14 mouse cellular contexts compared by ENCODE assay signal in the genomic region with DNA sequence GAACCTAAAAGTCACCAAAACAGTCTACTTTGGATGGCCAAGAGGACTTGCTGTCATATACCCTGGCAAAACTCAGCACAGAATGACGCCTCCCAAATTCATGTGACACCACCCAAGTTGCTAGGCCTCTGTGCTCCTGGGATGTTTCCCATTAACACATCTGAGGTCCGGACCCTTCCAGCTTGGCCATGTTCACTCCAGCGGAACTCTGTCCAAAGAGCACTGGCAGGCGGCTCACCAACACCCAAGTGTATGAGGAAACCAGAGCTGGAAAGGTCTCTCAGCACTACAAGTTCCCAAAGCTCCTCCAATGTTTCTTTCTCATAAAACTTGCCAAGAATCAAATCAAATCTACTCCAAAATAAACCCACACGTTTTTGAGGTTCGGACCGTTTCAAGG.
DNase-seq lines count a peak whose midpoint lies in the region; ATAC-seq and TF ChIP-seq lines count a peak whose summit lies in the region.
"Had no signal": no experiment of that assay in that cellular context is flagged by ENCODE, and none has a peak within 500 bp of the region (broad histone marks: within the 10 kb centered on the region; RNA-seq: fewer than 3 reads in every experiment).

No protein-coding gene starts in this region.

- H3K9ac ChIP-seq in heart, embryonic 11.5 days (ENCODE audit: low read depth, low read length), result no peak overlapping the region
- no peak overlapping the region for H3K9ac ChIP-seq in lung, embryonic 16.5 days (ENCODE audit: low read length)
- H3K9ac ChIP-seq: liver, embryonic 12.5 days; neural tube, embryonic 13.5 days; stomach, embryonic 15.5 days had no signal

- H3K27ac ChIP-seq in heart, embryonic 11.5 days (ENCODE audit: low read depth, low read length), result no peak overlapping the region
- no peak overlapping the region for H3K27ac ChIP-seq in lung, embryonic 16.5 days (ENCODE audit: low read length)
- no peak overlapping the region for H3K27ac ChIP-seq in layer of hippocampus, adult 2 months
- H3K27ac ChIP-seq: hindbrain, postnatal 0 days; liver, embryonic 12.5 days; neural tube, embryonic 13.5 days; stomach, embryonic 15.5 days had no signal

- no peaks in the 10 kb centered on the region for H3K9me3 ChIP-seq in heart, embryonic 11.5 days (replicated peaks; ENCODE audit: control insufficient read depth, low read length)
- H3K9me3 ChIP-seq in lung, embryonic 16.5 days (ENCODE audit: control insufficient read depth, low read length), result no peaks in the 10 kb centered on the region
- H3K9me3 ChIP-seq: liver, embryonic 12.5 days; neural tube, embryonic 13.5 days; stomach, embryonic 15.5 days had no signal

- WGBS in heart, embryonic 11.5 days (ENCODE audit: insufficient replicate concordance), result 84% methylated on average over 7 of the region's 7 CpGs
- 80% methylated on average over 7 of the region's 7 CpGs for WGBS in lung, embryonic 16.5 days

- H3K4me2 ChIP-seq in heart, embryonic 11.5 days, result no peak overlapping the region
- H3K4me2 ChIP-seq in lung, embryonic 16.5 days (ENCODE audit: low read depth, low read length), result no peak overlapping the region
- H3K4me2 ChIP-seq: liver, embryonic 12.5 days; midbrain, embryonic 11.5 days; neural tube, embryonic 13.5 days; stomach, embryonic 15.5 days had no signal

- peak; percentile 77 to 88 for DNase-seq in heart, adult 18-20 months
- DNase-seq in fibroblast of lung, adult 2 months (ENCODE audit: low read depth), result peak; percentile 16
- DNase-seq in heart, postnatal 14 days, result peak; percentile 55 to 66
- no peak for DNase-seq in layer of hippocampus, adult 2 months (ENCODE audit: low spot score in 2 of 2)
- no peak for DNase-seq in frontal cortex, postnatal 36 days (ENCODE audit: low spot score in 2 of 2)
- no peak for DNase-seq in thymus, postnatal 14 days
- DNase-seq: B cell, adult 2 months had no signal

- H3K4me3 ChIP-seq in heart, embryonic 11.5 days (ENCODE audit: low read depth, low read length), result no peak overlapping the region
- no peak overlapping the region for H3K4me3 ChIP-seq in lung, embryonic 16.5 days (ENCODE audit: low read length)
- no peak overlapping the region for H3K4me3 ChIP-seq in layer of hippocampus, adult 2 months
- H3K4me3 ChIP-seq: liver, embryonic 12.5 days; neural tube, embryonic 13.5 days; stomach, embryonic 15.5 days had no signal

- no peak for TF ChIP-seq CTCF in layer of hippocampus, adult 2 months (conservative IDR thresholded peaks at IDR 0.05)

- no peak for ATAC-seq in heart, embryonic 11.5 days (replicated peaks; ENCODE audit: insufficient number of reproducible peaks, low FRiP score, low TSS enrichment)
- ATAC-seq in lung, embryonic 16.5 days (ENCODE audit: low read depth), result peak; percentile 49
- ATAC-seq: hindbrain, postnatal 0 days; liver, embryonic 12.5 days had no signal

- H3K36me3 ChIP-seq in heart, embryonic 11.5 days (ENCODE audit: control insufficient read depth, insufficient read depth, low read length), result no peaks in the 10 kb centered on the region
- no peaks in the 10 kb centered on the region for H3K36me3 ChIP-seq in lung, embryonic 16.5 days (ENCODE audit: control insufficient read depth, insufficient read depth, low read length)
- H3K36me3 ChIP-seq: liver, embryonic 12.5 days; neural tube, embryonic 13.5 days; stomach, embryonic 15.5 days had no signal

- H3K4me1 ChIP-seq in heart, embryonic 11.5 days (ENCODE audit: control insufficient read depth, insufficient read depth, low read length), result no peaks in the 10 kb centered on the region
- H3K4me1 ChIP-seq in lung, embryonic 16.5 days (replicated peaks; ENCODE audit: control insufficient read depth, insufficient read depth, low read length), result no peaks in the 10 kb centered on the region
- H3K4me1 ChIP-seq: liver, embryonic 12.5 days; neural tube, embryonic 13.5 days; stomach, embryonic 15.5 days had no signal

- intact Hi-C loops in heart, postnatal 14 days (cut with DNase I), result no loop called here

- H3K27me3 ChIP-seq in heart, embryonic 11.5 days (ENCODE audit: control insufficient read depth, insufficient read depth, low read length), result no peaks in the 10 kb centered on the region
- H3K27me3 ChIP-seq in lung, embryonic 16.5 days (ENCODE audit: control insufficient read depth, insufficient read depth, low read depth, low read length), result no peaks in the 10 kb centered on the region
- H3K27me3 ChIP-seq: liver, embryonic 12.5 days; neural tube, embryonic 13.5 days; stomach, embryonic 15.5 days had no signal

Comparison
In these comparisons a context has a peak if more than half of its experiments do, and no peak if none do; other contexts are left out.
1. DNase-seq: peak in heart, adult 18-20 months (2 of 2), fibroblast of lung, adult 2 months (single experiment) and heart, postnatal 14 days (2 of 2); none in layer of hippocampus, adult 2 months (0 of 2), frontal cortex, postnatal 36 days (0 of 2) and thymus, postnatal 14 days (single experiment).